Mouse (Mus musculus) heart, embryonic 14.5 days (tissue): ENCODE data around the gene Iqgap3. TPM values are rescaled to one million over a fixed set of nuclear protein-coding genes. Genes with fewer than 3 reads are reported as not detected.

Experiments used
- ATAC-seq: fragments of 200-750 bp; cut with Nextera tagmentation; 2 replicates; pipeline ENCODE4 v1.8.0; 2017; ENCODE audit warnings: low read depth, moderate TSS enrichment; ENCODE audit not compliant: insufficient number of reproducible peaks, insufficient read depth, low FRiP score
- H3K27ac ChIP-seq, 2 experiments: fragments of 200-500 bp in 1 of 2; fragments of 300-500 bp in 1 of 2; sonication (generic) in 1 of 2; replicated peaks in 1 of 2; 2 replicates each; pipeline ENCODE4 v1.5.1; 2012 to 2014; ENCODE audit warnings: low read depth in 2 of 2, low read length in 2 of 2, control low read depth in 1 of 2, mild to moderate bottlenecking in 1 of 2, mixed read lengths in 1 of 2; ENCODE audit not compliant: control insufficient read depth in 1 of 2, insufficient read depth in 1 of 2
- H3K27me3 ChIP-seq: fragments of 300-500 bp; sonication (generic); 2 replicates; pipeline ENCODE4 v1.6.1; 2014; ENCODE audit warnings: mild to moderate bottlenecking, low read length, control low read depth; ENCODE audit not compliant: control insufficient read depth, insufficient read depth
- H3K36me3 ChIP-seq: fragments of 300-500 bp; sonication (generic); 2 replicates; pipeline ENCODE4 v1.6.1; 2014; ENCODE audit warnings: mild to moderate bottlenecking, control low read depth, low read length, mixed read lengths; ENCODE audit not compliant: control insufficient read depth, insufficient read depth
- H3K4me1 ChIP-seq, 2 experiments: fragments of 200-500 bp in 1 of 2; fragments of 300-500 bp in 1 of 2; sonication (generic) in 1 of 2; 2 replicates each; pipeline ENCODE4 v1.6.1; 2012 to 2014; ENCODE audit warnings: low read length in 2 of 2, control low read depth in 1 of 2, mixed read lengths in 1 of 2; ENCODE audit not compliant: control insufficient read depth in 2 of 2, insufficient read depth in 2 of 2
- H3K4me2 ChIP-seq: fragments of 300-500 bp; sonication (generic); 2 replicates; pipeline ENCODE4 v1.6.1; 2014; ENCODE audit warnings: mild to moderate bottlenecking, low read length
- H3K4me3 ChIP-seq, 2 experiments: fragments of 200-500 bp in 1 of 2; fragments of 300-500 bp in 1 of 2; sonication (generic) in 1 of 2; 2 replicates each; pipeline ENCODE4 v1.5.1; 2012 to 2014; ENCODE audit warnings: low read length in 2 of 2, mild to moderate bottlenecking in 2 of 2, control low read depth in 1 of 2, low read depth in 1 of 2, moderate library complexity in 1 of 2; ENCODE audit not compliant: control insufficient read depth in 1 of 2, insufficient read depth in 1 of 2
- H3K9ac ChIP-seq: fragments of 300-500 bp; sonication (generic); 2 replicates; pipeline ENCODE4 v1.6.1; 2014; ENCODE audit warnings: mild to moderate bottlenecking, low read length
- H3K9me3 ChIP-seq: fragments of 300-500 bp; sonication (generic); 2 replicates; pipeline ENCODE4 v1.6.1; 2016; ENCODE audit warnings: low read length, control low read depth; ENCODE audit not compliant: control insufficient read depth
- WGBS: fragments of 180-500 bp; shearing (Covaris S2); extraction: QIAGEN DNeasy Blood & Tissue Kit; methylation state at CpG from one replicate; pipeline ENCODE4 v1.1.7; 2014; 5-methylcytosine and 5-hydroxymethylcytosine counted together
- polyA plus RNA-seq: library from polyadenylated mRNA; unstranded; fragments of >200 nt; fragmentation: Nextera tagmentation; extraction: Ambion mirVana; gene quantifications from 2 replicates; pipeline ENCODE4 v1.2.1, GENCODE M21; 2014

Iqgap3 gene
- 22.8 and 26.4 TPM in 2 replicates for polyA plus RNA-seq

DNA sequence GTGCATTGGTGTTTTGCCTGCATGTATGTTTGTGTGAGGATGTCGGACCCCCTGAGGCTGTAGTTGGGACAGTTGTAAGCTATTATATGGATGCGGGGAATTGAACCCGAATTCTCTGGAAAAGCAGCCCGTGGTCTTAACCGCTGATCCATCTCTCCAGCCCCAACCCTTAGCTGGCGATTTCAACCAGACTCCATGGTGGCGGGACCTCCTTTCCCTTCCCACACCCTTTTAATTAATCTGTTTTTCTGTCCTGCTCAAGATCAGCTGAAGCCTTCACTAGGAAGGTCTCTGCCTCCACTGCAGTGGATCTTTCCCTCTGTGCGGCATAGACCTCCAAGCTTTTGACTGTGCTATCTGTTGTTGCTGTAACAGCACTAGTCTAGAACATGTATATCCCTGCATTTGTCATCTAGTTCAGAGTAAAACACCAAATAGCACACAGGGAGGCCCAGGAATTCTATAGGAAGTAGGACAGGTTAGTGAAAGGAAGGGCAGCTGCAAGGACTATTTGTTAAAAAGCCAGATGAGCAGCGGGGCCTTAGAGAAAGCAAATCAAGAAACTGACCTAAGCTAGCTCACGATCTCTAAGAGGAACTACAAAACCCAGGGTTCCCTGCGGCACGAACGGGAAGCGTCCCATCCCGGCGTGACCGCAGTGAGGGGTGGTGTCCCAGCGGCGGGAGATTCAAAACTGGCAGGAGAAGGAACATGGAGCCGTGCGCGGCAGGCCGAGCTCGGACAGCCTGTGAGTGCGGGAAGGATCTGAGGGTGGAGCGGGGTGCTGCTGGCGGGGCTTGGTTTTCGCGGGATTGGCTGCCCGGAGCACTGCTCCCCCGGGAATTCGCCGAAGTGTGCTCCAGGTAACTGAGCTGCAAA, at the start of gene Iqgap3:
Gene Iqgap3, plus strand, starts transcription at position 627 of the 879 bp plus-strand sequence.
- peak within 1 kb of the TSS; percentile 53 to 65 for H3K4me3 ChIP-seq
- ATAC-seq = peak; percentile 71
- no peaks in the 10 kb centered on the region for H3K9me3 ChIP-seq
- peak within 1 kb of the TSS; percentile 70 for H3K4me2 ChIP-seq
- peaks cover 6 to 15% of the 10 kb centered on the region in 2 experiments for H3K4me1 ChIP-seq
- no peaks in the 10 kb centered on the region for H3K27me3 ChIP-seq
- H3K36me3 ChIP-seq = peaks cover 27% of the 10 kb centered on the region
- H3K27ac ChIP-seq = peak within 1 kb of the TSS; percentile 63 to 64
- 20% methylated on average over 33 of the region's 33 CpGs for WGBS
- H3K9ac ChIP-seq = peak within 1 kb of the TSS; percentile 70

DNA sequence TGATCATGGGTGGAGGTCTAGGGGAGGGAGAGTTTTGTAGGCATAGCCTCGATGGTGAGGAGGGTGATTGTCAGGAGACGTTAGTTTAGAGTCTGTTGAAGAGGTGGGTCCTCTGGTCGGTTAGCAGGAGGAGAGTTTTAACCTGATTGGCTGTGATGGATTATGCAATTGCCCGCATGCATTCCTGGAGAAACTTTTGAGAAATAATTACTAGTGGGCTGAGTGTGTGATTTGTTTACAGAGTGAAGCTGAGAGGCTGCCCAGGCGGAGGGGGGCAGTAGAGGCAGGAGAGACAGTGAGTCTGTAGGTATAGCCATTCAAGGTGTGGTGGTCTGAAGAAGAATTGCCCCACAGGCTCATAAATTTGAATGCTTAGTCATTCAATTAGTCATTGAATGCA, 48.3 kb upstream of the Iqgap3 start:
- Histone ChIP-seq H3K4me1 (no peaks in the 10 kb centered on the region), H3K9ac (no peak overlapping the region), H3K4me3 (no peak overlapping the region), H3K4me2 (no peak overlapping the region), H3K27ac (no peak overlapping the region), H3K36me3 (no peaks in the 10 kb centered on the region), H3K27me3 (peaks cover 36% of the 10 kb centered on the region), H3K9me3 (peaks cover under 1% of the 10 kb centered on the region; the same call in 1 of the 2 replicates)
- WGBS = 55% methylated on average over 5 of the region's 5 CpGs
- ATAC-seq = no peak

DNA sequence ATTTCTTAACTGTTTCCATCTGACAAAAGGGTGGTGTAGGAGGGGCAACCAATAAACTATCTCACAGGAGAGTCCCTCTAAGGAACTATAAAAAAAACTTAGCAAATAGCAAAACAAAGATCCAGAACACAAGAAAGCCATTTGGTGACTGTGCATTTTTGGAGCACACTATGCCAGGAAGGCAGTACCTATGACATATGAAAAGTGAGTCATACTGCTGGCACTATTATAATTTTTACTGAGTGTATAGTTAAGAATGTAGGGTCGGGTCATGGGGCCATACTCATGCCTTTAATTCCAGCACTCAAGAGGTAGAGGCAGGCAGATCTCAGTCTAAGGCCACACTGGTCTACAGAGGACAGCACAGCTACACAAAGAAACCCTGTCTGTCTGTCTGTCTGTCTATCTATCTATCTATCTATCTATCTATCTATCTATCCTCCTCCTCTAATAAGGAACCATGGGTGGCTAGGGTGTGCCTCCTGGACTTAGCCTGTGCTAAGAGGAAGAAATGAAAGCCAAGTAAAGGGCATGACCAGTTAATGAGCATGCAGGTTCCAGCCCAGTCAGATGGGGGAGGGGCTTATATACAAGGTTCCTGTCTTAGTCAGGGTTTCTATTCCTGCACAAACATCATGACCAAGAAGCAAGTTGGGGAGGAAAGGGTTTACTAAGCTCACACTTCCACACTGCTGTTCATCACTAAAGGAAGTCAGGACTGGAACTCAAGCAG, 46.0 kb upstream of the Iqgap3 start:
- no peaks in the 10 kb centered on the region for H3K36me3 ChIP-seq

DNA sequence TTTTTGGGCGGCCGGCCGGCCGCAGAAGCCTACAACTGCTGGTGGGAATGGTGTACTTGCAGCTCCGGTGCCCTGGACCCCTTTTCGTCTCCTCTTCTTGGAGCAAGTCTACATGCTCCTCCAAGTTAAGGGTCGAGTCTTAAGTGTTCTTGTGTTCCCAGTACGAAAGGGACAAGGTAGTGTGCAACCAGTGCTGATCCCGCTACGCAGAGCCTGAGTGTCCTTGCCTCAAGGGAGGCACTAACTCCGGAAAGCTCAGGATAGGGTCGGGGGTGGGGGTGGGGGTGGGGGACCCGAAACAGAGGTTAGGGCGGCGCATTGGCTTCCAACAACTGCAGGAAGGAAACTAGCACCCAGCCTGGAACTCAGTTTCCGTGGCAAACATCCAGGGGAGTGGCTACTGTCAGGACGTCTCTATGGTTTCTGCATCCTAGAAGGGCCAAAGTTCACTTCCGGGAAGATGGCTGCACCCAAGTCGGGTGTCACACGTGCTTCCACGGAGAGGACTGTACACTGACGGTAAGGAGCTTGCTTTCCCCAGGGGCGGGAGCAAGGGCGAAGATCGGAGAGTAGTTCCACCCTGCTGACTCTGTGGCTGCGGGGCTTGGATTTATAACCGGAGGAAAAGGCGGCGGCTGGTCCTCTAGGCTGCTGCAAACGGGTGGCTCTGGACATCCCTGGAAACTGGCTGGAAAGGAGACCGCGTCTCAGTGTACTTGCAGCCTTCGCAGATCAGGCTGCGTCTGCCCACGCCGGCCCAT, 38.9 kb upstream of the Iqgap3 start, which contains the start of gene Gpatch4:
Gene Gpatch4, plus strand, starts transcription at position 448 of the 761 bp plus-strand sequence.
- peak within 1 kb of the TSS; percentile 79 to 83 for H3K4me3 ChIP-seq
- H3K27me3 ChIP-seq = peaks cover 9% of the 10 kb centered on the region
- H3K27ac ChIP-seq = peak within 1 kb of the TSS; percentile 9 to 47; a peak in 2 of 4 replicates
- peak within 1 kb of the TSS; percentile 76 for H3K9ac ChIP-seq
- H3K9me3 ChIP-seq = no peaks in the 10 kb centered on the region
- H3K36me3 ChIP-seq = no peaks in the 10 kb centered on the region
- WGBS = 8% methylated on average over 36 of the region's 36 CpGs
- peak within 1 kb of the TSS; percentile 76 for H3K4me2 ChIP-seq
- H3K4me1 ChIP-seq = peaks cover 3 to 9% of the 10 kb centered on the region in 2 experiments; a peak in 3 of 4 replicates
- ATAC-seq = peak; percentile 84

More for the DNA sequence above, 46.0 kb upstream of the Iqgap3 start:
- no peak overlapping the region for H3K9ac ChIP-seq
- WGBS = 46% methylated on average over 1 of the region's 1 CpGs
- H3K4me2 ChIP-seq = no peak overlapping the region
- no peak overlapping the region for H3K4me3 ChIP-seq
- H3K27me3 ChIP-seq = peaks cover 43% of the 10 kb centered on the region
- ATAC-seq = no peak
- H3K27ac ChIP-seq = no peak overlapping the region
- H3K4me1 ChIP-seq = no peaks in the 10 kb centered on the region
- H3K9me3 ChIP-seq = no peaks in the 10 kb centered on the region

DNA sequence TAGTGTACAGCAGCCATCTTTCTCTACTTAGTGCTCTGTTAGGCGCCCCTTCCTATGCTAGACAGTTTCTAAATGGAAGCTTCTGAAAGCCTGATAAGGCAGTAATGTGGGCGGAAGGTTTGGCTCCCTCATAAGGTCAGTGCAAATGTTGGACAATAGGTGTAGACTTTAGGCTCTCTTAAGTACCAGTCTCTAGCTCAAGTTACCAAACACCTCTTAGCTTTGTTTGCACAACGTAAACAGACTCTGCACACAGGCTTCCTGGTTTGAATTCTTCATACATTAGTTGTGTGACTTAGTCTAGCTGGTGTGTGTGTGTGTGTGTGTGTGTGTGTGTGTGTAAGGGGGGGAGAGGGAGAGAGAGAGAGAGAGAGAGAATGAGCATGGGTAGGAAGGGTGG, 32.2 kb upstream of the Iqgap3 start:
- ATAC-seq = no peak
- H3K9me3 ChIP-seq = no peaks in the 10 kb centered on the region
- H3K27me3 ChIP-seq = no peaks in the 10 kb centered on the region
- H3K36me3 ChIP-seq = peaks cover 31% of the 10 kb centered on the region
- H3K9ac ChIP-seq = no peak overlapping the region
- no peaks in the 10 kb centered on the region for H3K4me1 ChIP-seq
- no peak overlapping the region for H3K4me2 ChIP-seq
- no peak overlapping the region for H3K27ac ChIP-seq
- 37% methylated on average over 3 of the region's 3 CpGs for WGBS
- no peak overlapping the region for H3K4me3 ChIP-seq

DNA sequence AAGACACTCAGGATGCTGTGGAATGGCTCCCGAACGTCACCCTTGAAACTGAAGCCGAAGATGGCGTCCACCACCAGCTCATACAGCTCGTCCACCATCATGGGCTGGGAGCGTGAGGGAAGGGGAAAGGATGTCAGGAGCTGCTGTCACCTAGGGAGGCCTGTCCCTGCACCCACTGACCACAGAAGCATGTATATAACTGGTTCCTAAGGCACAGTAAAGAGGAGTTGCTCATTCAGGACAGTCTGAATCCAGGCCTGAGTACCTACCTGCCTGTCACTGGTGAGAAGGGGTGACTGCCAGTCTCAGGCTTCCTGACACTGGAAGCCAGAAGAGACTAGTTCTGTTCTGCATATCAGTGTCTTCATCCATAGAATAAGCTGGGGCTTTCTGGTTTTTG, 24.7 kb upstream of the Iqgap3 start:
- Histone ChIP-seq H3K9ac (peak overlapping the region; percentile 91; the same call in 1 of the 2 replicates), H3K4me3 (peak overlapping the region in 1 of 2 experiments; percentile 88; a peak in 1 of 4 replicates)

More for the DNA sequence above, 24.7 kb upstream of the Iqgap3 start:
- ATAC-seq = no peak
- Histone ChIP-seq H3K4me1 (peaks cover 3 to 8% of the 10 kb centered on the region in 2 experiments; a peak in 2 of 4 replicates), H3K4me2 (peak overlapping the region; percentile 94), H3K36me3 (peaks cover 51% of the 10 kb centered on the region), H3K27me3 (no peaks in the 10 kb centered on the region), H3K27ac (no peak overlapping the region), H3K9me3 (no peaks in the 10 kb centered on the region)
- 73% methylated on average over 6 of the region's 6 CpGs for WGBS
